Mouse (Mus musculus) adrenal gland, postnatal 4 days (tissue): ENCODE results near the gene Ptch2. TPM values are rescaled to one million over a fixed set of nuclear protein-coding genes. Genes with fewer than 3 reads are reported as not detected.

Experiments used
- DNase-seq, 2 experiments: peaks; one replicate each; pipeline ENCODE4 v3.0.0; 2021 to 2022; ENCODE audit warnings: low spot score in 2 of 2, mixed read lengths in 2 of 2
- long read RNA-seq, 2 experiments: library from polyadenylated mRNA; stranded (forward); transcript quantifications; one replicate each; pipeline ENCODE4 v2.0.0; 2021
- total RNA-seq, 2 experiments: library from RNA; stranded (reverse); gene quantifications; 2 replicates each; pipeline ENCODE4 v1.2.3; 2021

The Ptch2 gene
- 10 to 100 TPM; 13.3 to 14.2 TPM for total RNA-seq
- long read RNA-seq, experiment 1, full-length matches to known transcripts, result 2 of 7 reads
- long read RNA-seq, experiment 1, partial matches to known transcripts, result 2 of 7 reads
- long read RNA-seq, experiment 1, other reads (novel, unspliced or antisense), result 3 of 7 reads
- long read RNA-seq, experiment 2, partial matches to known transcripts, result 2 of 3 reads
- long read RNA-seq, experiment 2, other reads (novel, unspliced or antisense), result 1 of 3 reads

GRCm38 (mm10) chr4:117095551-117096452, at the start of gene Ptch2:
Gene Ptch2, plus strand, starts transcription at chr4:117096075.
- DNase-seq, result peak; percentile 46 to 64

GRCm38 (mm10) chr4:117048836-117049235, 47.0 kb upstream of the Ptch2 start:
- no peak for DNase-seq

- no peak for DNase-seq
Measured at GRCm38 (mm10) chr4:117049485-117049884, 46.4 kb upstream of the Ptch2 start.

GRCm38 (mm10) chr4:117052626-117053025, 43.2 kb upstream of the Ptch2 start:
- no peak for DNase-seq

- no peak for DNase-seq
Measured at GRCm38 (mm10) chr4:117053956-117054355, 41.9 kb upstream of the Ptch2 start.

GRCm38 (mm10) chr4:117056102-117056501, 39.8 kb upstream of the Ptch2 start:
- no peak for DNase-seq

- no peak for DNase-seq
Measured at GRCm38 (mm10) chr4:117056514-117056913, 39.4 kb upstream of the Ptch2 start.

- DNase-seq, result no peak
Measured at GRCm38 (mm10) chr4:117058512-117058911, 37.4 kb upstream of the Ptch2 start.

- no peak for DNase-seq
Measured at GRCm38 (mm10) chr4:117062700-117063390, 33.0 kb upstream of the Ptch2 start.

- no peak for DNase-seq
Measured at GRCm38 (mm10) chr4:117068035-117068434, 27.8 kb upstream of the Ptch2 start.

GRCm38 (mm10) chr4:117069647-117070046, 26.2 kb upstream of the Ptch2 start:
- DNase-seq, result no peak

GRCm38 (mm10) chr4:117070624-117071023, 25.3 kb upstream of the Ptch2 start:
- no peak for DNase-seq

- DNase-seq, result no peak
Measured at GRCm38 (mm10) chr4:117071183-117071582, 24.7 kb upstream of the Ptch2 start.

- DNase-seq, result no peak
Measured at GRCm38 (mm10) chr4:117087948-117088640, 7.8 kb upstream of the Ptch2 start.

- no peak for DNase-seq
Measured at GRCm38 (mm10) chr4:117090586-117090985, 5.3 kb upstream of the Ptch2 start.

GRCm38 (mm10) chr4:117094626-117095361, 1.1 kb upstream of the Ptch2 start:
- no peak for DNase-seq

- DNase-seq, result no peak
Measured at GRCm38 (mm10) chr4:117096666-117097065, 791 bp downstream of the Ptch2 start.

- DNase-seq, result no peak
Measured at GRCm38 (mm10) chr4:117097969-117098763, 2.3 kb downstream of the Ptch2 start.

GRCm38 (mm10) chr4:117098764-117099036, 2.8 kb downstream of the Ptch2 start:
- no peak for DNase-seq

GRCm38 (mm10) chr4:117100036-117100435, 4.2 kb downstream of the Ptch2 start:
- DNase-seq, result no peak
